Comparison of ENCODE assay signal across 12 mouse cellular contexts in genomic region chr12:101024824-101025223, GRCm38 (mm10). TPM values are rescaled to one million over a fixed set of nuclear protein-coding genes. Genes with fewer than 3 reads are reported as not detected.
DNase-seq lines count a peak whose midpoint lies in the region; ATAC-seq and TF ChIP-seq lines count a peak whose summit lies in the region.
"Had no signal": no experiment of that assay in that cellular context is flagged by ENCODE, and none has a peak within 500 bp of the region (broad histone marks: within the 10 kb centered on the region; RNA-seq: fewer than 3 reads in every experiment).

No protein-coding gene starts in this region.

- no peak for TF ChIP-seq CTCF in layer of hippocampus, adult 2 months (conservative IDR thresholded peaks at IDR 0.05)

- no peak for ATAC-seq in forebrain, embryonic 13.5 days
- peak; percentile 3; the same call in 1 of the 2 replicates for ATAC-seq in liver, embryonic 15.5 days (ENCODE audit: insufficient read depth)
- ATAC-seq in inflammation-experienced regulatory T-cells, adult 6 months, result no peak

- peaks cover 4 to 38% of the 10 kb centered on the region in 2 experiments; a peak in 3 of 4 replicates for H3K4me1 ChIP-seq in ES-E14 (ENCODE audit: control insufficient read depth in 2 of 2, insufficient read depth in 2 of 2, low read length in 2 of 2, poor library complexity in 1 of 2)
- peaks cover 71% of the 10 kb centered on the region for H3K4me1 ChIP-seq in forebrain, embryonic 13.5 days
- peaks cover 77% of the 10 kb centered on the region for H3K4me1 ChIP-seq in liver, embryonic 15.5 days (replicated peaks)

- H3K9me3 ChIP-seq in ES-E14 (ENCODE audit: control insufficient read depth, insufficient read depth, low read depth, low read length), result no peaks in the 10 kb centered on the region
- H3K9me3 ChIP-seq in forebrain, embryonic 13.5 days (replicated peaks), result no peaks in the 10 kb centered on the region
- no peaks in the 10 kb centered on the region for H3K9me3 ChIP-seq in liver, embryonic 15.5 days (replicated peaks)
- H3K9me3 ChIP-seq: heart, embryonic 15.5 days had no signal

- H3K9ac ChIP-seq in ES-E14 (ENCODE audit: insufficient read depth, low read depth, low read length, poor library complexity, severe bottlenecking), result no peak overlapping the region
- no peak overlapping the region for H3K9ac ChIP-seq in forebrain, embryonic 13.5 days
- H3K9ac ChIP-seq in liver, embryonic 15.5 days, result peak overlapping the region; percentile 44
- H3K9ac ChIP-seq: heart, embryonic 15.5 days had no signal

- peak overlapping the region; percentile 61; the same call in 1 of the 2 replicates for H3K27ac ChIP-seq in layer of hippocampus, adult 2 months
- no peak overlapping the region for H3K27ac ChIP-seq in ES-E14 (ENCODE audit: insufficient read depth, low read depth, low read length, poor library complexity, severe bottlenecking)
- H3K27ac ChIP-seq in forebrain, embryonic 13.5 days, result peak overlapping the region; percentile 27; the same call in 1 of the 2 replicates
- H3K27ac ChIP-seq in liver, embryonic 15.5 days (replicated peaks), result peak overlapping the region; percentile 95
- H3K27ac ChIP-seq: heart, embryonic 15.5 days had no signal

- in situ Hi-C loops in ES-E14 (cut with MboI; ENCODE audit: low sequenced_read_pairs in 2 of 2, unreplicated experiment in 2 of 2), result loop anchor here in 1 of 2 experiments (5.0 kb wide), 1 partner anchor 73 kb away; no protein-coding TSS in a partner anchor

- H3K36me3 ChIP-seq in ES-E14 (ENCODE audit: control insufficient read depth, insufficient read depth, low read length, poor library complexity, severe bottlenecking), result peaks cover 5% of the 10 kb centered on the region; the same call in 1 of the 2 replicates
- peaks cover 33% of the 10 kb centered on the region for H3K36me3 ChIP-seq in forebrain, embryonic 13.5 days (ENCODE audit: poor library complexity, severe bottlenecking)
- peaks cover 42% of the 10 kb centered on the region for H3K36me3 ChIP-seq in liver, embryonic 15.5 days (replicated peaks)
- H3K36me3 ChIP-seq: heart, embryonic 15.5 days had no signal

- WGBS in forebrain, embryonic 13.5 days, result 57% methylated on average over 8 of the region's 8 CpGs
- WGBS in liver, embryonic 15.5 days (ENCODE audit: insufficient replicate concordance), result 40% methylated on average over 8 of the region's 8 CpGs

- no peak overlapping the region for H3K4me3 ChIP-seq in layer of hippocampus, adult 2 months
- H3K4me3 ChIP-seq in ES-E14 (ENCODE audit: insufficient read depth in 1 of 2, low read depth in 1 of 2, low read length in 2 of 2, poor library complexity in 1 of 2, severe bottlenecking in 1 of 2), result no peak overlapping the region
- H3K4me3 ChIP-seq in forebrain, embryonic 13.5 days, result peak overlapping the region; percentile 11; the same call in 1 of the 2 replicates
- H3K4me3 ChIP-seq in liver, embryonic 15.5 days (replicated peaks), result peak overlapping the region; percentile 89
- H3K4me3 ChIP-seq: heart, embryonic 15.5 days; megakaryocyte, embryonic 14.5 days had no signal

- no peaks in the 10 kb centered on the region for H3K27me3 ChIP-seq in forebrain, embryonic 13.5 days
- no peaks in the 10 kb centered on the region for H3K27me3 ChIP-seq in liver, embryonic 15.5 days

- no peak for DNase-seq in layer of hippocampus, adult 2 months (ENCODE audit: low spot score in 2 of 2)
- no peak for DNase-seq in layer of hippocampus, adult 11-12 months (ENCODE audit: low spot score)
- no peak for DNase-seq in ES-E14 (ENCODE audit: low read depth, low spot score)
- DNase-seq in cerebellum, adult 8-10 months, result no peak
- DNase-seq in right cerebral cortex, postnatal 4 days, result no peak
- DNase-seq: adrenal gland, postnatal 25 days; cerebellum, postnatal 25 days had no signal

- H3K4me2 ChIP-seq in forebrain, embryonic 13.5 days, result peak overlapping the region; percentile 68
- peak overlapping the region; percentile 98 for H3K4me2 ChIP-seq in liver, embryonic 15.5 days

TF ChIP-seq in ES-E14, 5 proteins besides CTCF, POLR2A, EP300 and RAD21:
- no peak for TF ChIP-seq CHD2 (IDR thresholded peaks at IDR 0.05; ENCODE audit: low read depth, low read length)
- no peak for TF ChIP-seq ZC3H11A (IDR thresholded peaks at IDR 0.05; ENCODE audit: borderline replicate concordance, low read depth, low read length)
- TF ChIP-seq MAFK (IDR thresholded peaks at IDR 0.05; ENCODE audit: insufficient read depth, low read depth, low read length), result peak; percentile 76

RNA-seq across cellular contexts. Expression of gene Ccdc88c, which starts 4.0 kb away (rescaled TPM):
- 10 to 100 TPM; 24.3 to 33.7 TPM for total RNA-seq in layer of hippocampus, adult 2 months (2021)
- 35.7 and 42.7 TPM in 2 replicates for total RNA-seq in ES-E14 (2012; rRNA removed)
- 20.7 and 21.4 TPM in 2 replicates for polyA plus RNA-seq in forebrain, embryonic 13.5 days (2015; fragmentation: Nextera tagmentation; extraction: Ambion mirVana)
- 5.5 TPM in 2 replicates for polyA plus RNA-seq in liver, embryonic 15.5 days (2015; fragmentation: Nextera tagmentation; extraction: Ambion mirVana)
- polyA plus RNA-seq in inflammation-experienced regulatory T-cells, adult 6 months (2017; shearing (Covaris generic)), result 10 to 100 TPM; 65.8 to 96.2 (median 95.7) TPM

RNA-seq across cellular contexts. Expression of gene Ppp4r3a, which starts 58.7 kb away (rescaled TPM):
- total RNA-seq in layer of hippocampus, adult 2 months (2021), result 10 to 100 TPM; 38.4 to 44.7 TPM
- 78.8 and 87.1 TPM in 2 replicates for total RNA-seq in ES-E14 (2012; rRNA removed)
- 36.9 and 40.0 TPM in 2 replicates for polyA plus RNA-seq in forebrain, embryonic 13.5 days (2015; fragmentation: Nextera tagmentation; extraction: Ambion mirVana)
- polyA plus RNA-seq in liver, embryonic 15.5 days (2015; fragmentation: Nextera tagmentation; extraction: Ambion mirVana), result 18.9 and 20.7 TPM in 2 replicates
- 10 to 100 TPM; 29.1 to 41.7 (median 32.4) TPM for polyA plus RNA-seq in inflammation-experienced regulatory T-cells, adult 6 months (2017; shearing (Covaris generic))

Comparison
In these comparisons a context has a peak if more than half of its experiments do, and no peak if none do; other contexts are left out.
1. H3K4me3 ChIP-seq: peak in forebrain, embryonic 13.5 days (single experiment) and liver, embryonic 15.5 days (single experiment); none in layer of hippocampus, adult 2 months (single experiment) and ES-E14 (0 of 2).